In the genomic region with DNA sequence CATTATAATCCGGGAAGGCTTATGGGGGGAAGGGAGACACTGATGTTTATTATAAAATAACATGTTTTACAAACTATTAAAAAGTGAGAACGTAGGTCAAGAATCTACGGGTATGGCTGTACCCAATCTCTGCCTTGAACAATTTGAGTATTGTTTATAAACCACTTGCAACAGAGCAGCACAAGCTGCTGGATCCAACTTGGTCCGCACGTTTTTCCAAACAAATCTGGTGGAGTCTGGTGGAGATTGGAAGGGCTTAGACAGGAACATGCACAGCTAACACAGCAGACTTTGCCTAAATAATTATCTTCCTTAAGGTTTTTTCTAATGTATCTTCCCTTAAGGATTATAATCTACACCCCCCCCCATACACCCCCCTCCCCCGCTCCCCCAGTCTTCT, we compare ENCODE assay signal across 12 mouse cellular contexts. TPM values are rescaled to one million over a fixed set of nuclear protein-coding genes. Genes with fewer than 3 reads are reported as not detected.
DNase-seq lines count a peak whose midpoint lies in the region; ATAC-seq and TF ChIP-seq lines count a peak whose summit lies in the region.
"Had no signal": no experiment of that assay in that cellular context is flagged by ENCODE, and none has a peak within 500 bp of the region (broad histone marks: within the 10 kb centered on the region; RNA-seq: fewer than 3 reads in every experiment).

No protein-coding gene starts in this region.

- peaks cover 87% of the 10 kb centered on the region for H3K27me3 ChIP-seq in hindbrain, embryonic 13.5 days
- H3K27me3 ChIP-seq in midbrain, embryonic 10.5 days (ENCODE audit: low read depth, poor library complexity, severe bottlenecking): peaks cover 96% of the 10 kb centered on the region
- H3K27me3 ChIP-seq in stomach, embryonic 15.5 days (replicated peaks): no peaks in the 10 kb centered on the region
- H3K27me3 ChIP-seq in heart, embryonic 10.5 days (ENCODE audit: insufficient read depth, poor library complexity, severe bottlenecking): peaks cover 47% of the 10 kb centered on the region

- H3K36me3 ChIP-seq in hindbrain, embryonic 13.5 days: no peaks in the 10 kb centered on the region
- no peaks in the 10 kb centered on the region for H3K36me3 ChIP-seq in midbrain, embryonic 10.5 days
- H3K36me3 ChIP-seq in stomach, embryonic 15.5 days: no peaks in the 10 kb centered on the region
- H3K36me3 ChIP-seq in heart, embryonic 10.5 days: no peaks in the 10 kb centered on the region

- no peak overlapping the region for H3K9ac ChIP-seq in hindbrain, embryonic 13.5 days
- no peak overlapping the region for H3K9ac ChIP-seq in stomach, embryonic 15.5 days

- no peak for TF ChIP-seq CTCF in layer of hippocampus, adult 2 months (conservative IDR thresholded peaks at IDR 0.05)

- H3K4me3 ChIP-seq in layer of hippocampus, adult 2 months: peak overlapping the region; percentile 58; the same call in 1 of the 2 replicates
- H3K4me3 ChIP-seq in hindbrain, embryonic 13.5 days: peak overlapping the region; percentile 57
- H3K4me3 ChIP-seq in midbrain, embryonic 10.5 days: peak overlapping the region; percentile 68
- peak overlapping the region; percentile 54 for H3K4me3 ChIP-seq in stomach, embryonic 15.5 days (replicated peaks)
- H3K4me3 ChIP-seq in heart, embryonic 10.5 days: no peak overlapping the region
- H3K4me3 ChIP-seq: megakaryocyte, embryonic 14.5 days had no signal

- no peak for DNase-seq in layer of hippocampus, adult 2 months (ENCODE audit: low spot score in 2 of 2)
- DNase-seq in layer of hippocampus, postnatal 14 days (ENCODE audit: low spot score in 2 of 2): no peak
- DNase-seq in midbrain, embryonic 10.5 days (ENCODE audit: low spot score): no peak
- DNase-seq in heart, embryonic 10.5 days (ENCODE audit: low spot score): no peak
- no peak for DNase-seq in left cerebral cortex, postnatal 4 days
- DNase-seq in adrenal gland, adult 8-10 months: no peak
- DNase-seq: adrenal gland, postnatal 36 days had no signal

- intact Hi-C loops in left cerebral cortex, postnatal 4 days (cut with DNase I): loop anchor here (10.0 kb wide), 2 partner anchors 320 to 420 kb away; no protein-coding TSS in a partner anchor

- peaks cover 33% of the 10 kb centered on the region for H3K4me1 ChIP-seq in hindbrain, embryonic 13.5 days (replicated peaks)
- peaks cover 60% of the 10 kb centered on the region for H3K4me1 ChIP-seq in midbrain, embryonic 10.5 days
- 0 out of 2 replicates have a peak, but pooled peaks cover 7% of the 10 kb centered on the region for H3K4me1 ChIP-seq in stomach, embryonic 15.5 days
- peaks cover 12% of the 10 kb centered on the region for H3K4me1 ChIP-seq in heart, embryonic 10.5 days

- H3K4me2 ChIP-seq in hindbrain, embryonic 13.5 days: peak overlapping the region; percentile 91
- peak overlapping the region; percentile 91 for H3K4me2 ChIP-seq in stomach, embryonic 15.5 days

- WGBS in hindbrain, embryonic 13.5 days: 32% methylated on average over 6 of the region's 6 CpGs
- 48% methylated on average over 6 of the region's 6 CpGs for WGBS in midbrain, embryonic 10.5 days
- WGBS in stomach, embryonic 15.5 days: 23% methylated on average over 6 of the region's 6 CpGs
- WGBS in heart, embryonic 10.5 days: 72% methylated on average over 6 of the region's 6 CpGs

- H3K9me3 ChIP-seq in hindbrain, embryonic 13.5 days: no peaks in the 10 kb centered on the region
- H3K9me3 ChIP-seq in midbrain, embryonic 10.5 days (replicated peaks): no peaks in the 10 kb centered on the region
- no peaks in the 10 kb centered on the region for H3K9me3 ChIP-seq in stomach, embryonic 15.5 days
- H3K9me3 ChIP-seq in heart, embryonic 10.5 days: no peaks in the 10 kb centered on the region
- H3K9me3 ChIP-seq: megakaryocyte, embryonic 14.5 days had no signal

- H3K27ac ChIP-seq in layer of hippocampus, adult 2 months: peak overlapping the region; percentile 53; the same call in 1 of the 2 replicates
- H3K27ac ChIP-seq in hindbrain, embryonic 13.5 days: no peak overlapping the region
- 0 out of 2 replicates have a peak overlapping the region, but pooled peaks have one; percentile 38 for H3K27ac ChIP-seq in midbrain, embryonic 10.5 days (replicated peaks)
- no peak overlapping the region for H3K27ac ChIP-seq in stomach, embryonic 15.5 days
- no peak overlapping the region for H3K27ac ChIP-seq in heart, embryonic 10.5 days
- H3K27ac ChIP-seq: kidney, postnatal 0 days had no signal

- no peak for ATAC-seq in hindbrain, embryonic 13.5 days (ENCODE audit: low FRiP score)
- ATAC-seq in stomach, embryonic 15.5 days (ENCODE audit: insufficient read depth, low FRiP score, low read depth): no peak

RNA-seq across cellular contexts. Expression of a gene that starts 2.7 kb away (rescaled TPM):
- total RNA-seq in layer of hippocampus, adult 2 months (2021): 1 to 10 TPM; 3.2 to 3.9 TPM
- total RNA-seq in layer of hippocampus, postnatal 14 days (2021): 1 to 10 TPM; 4.2 to 5.1 TPM
- 1.9 and 2.4 TPM in 2 replicates for polyA plus RNA-seq in hindbrain, embryonic 13.5 days (2015; fragmentation: Nextera tagmentation; extraction: Ambion mirVana)
- 4.1 and 4.7 TPM in 2 replicates for polyA plus RNA-seq in midbrain, embryonic 10.5 days (2016; fragmentation: Nextera tagmentation; extraction: Ambion mirVana)
- 15.4 and 16.7 TPM in 2 replicates for polyA plus RNA-seq in stomach, embryonic 15.5 days (2015; fragmentation: Nextera tagmentation; extraction: Ambion mirVana)
- polyA plus RNA-seq in heart, embryonic 10.5 days (2016; fragmentation: Nextera tagmentation; extraction: Ambion mirVana): 0.41 and 3.1 TPM in 2 replicates
- 1 to 10 TPM; 2.8 to 4.0 TPM for total RNA-seq in left cerebral cortex, postnatal 4 days (2021)
- total RNA-seq in adrenal gland, adult 8-10 months (2022): 1 to 10 TPM; 6.8 to 9.0 (median 7.5) TPM
- total RNA-seq: common myeloid progenitor, adult 5-6 weeks had no signal

Comparison
In these comparisons a context has a peak if more than half of its experiments do, and no peak if none do; other contexts are left out.
1. H3K27ac ChIP-seq: peak in layer of hippocampus, adult 2 months (single experiment) and midbrain, embryonic 10.5 days (single experiment); none in hindbrain, embryonic 13.5 days (single experiment), stomach, embryonic 15.5 days (single experiment) and heart, embryonic 10.5 days (single experiment).